Mouse (Mus musculus): ENCODE data around the gene Furin.

- TF ChIP-seq CTCF (IDR thresholded peaks at IDR 0.05; ENCODE audit: low read depth) (no peak), EP300 (IDR thresholded peaks at IDR 0.05; ENCODE audit: low read depth) (no peak)
Measured at GRCm38 (mm10) chr7:80404101-80404894, 938 bp downstream of the Furin start.
